Mouse (Mus musculus) intestine, embryonic 14.5 days (tissue): ENCODE measurements around the gene Ebi3. TPM values are rescaled to one million over a fixed set of nuclear protein-coding genes. Genes with fewer than 3 reads are reported as not detected.

Experiments
- ATAC-seq: fragments of 200-750 bp; cut with Nextera tagmentation; replicated peaks from 2 replicates; pipeline ENCODE4 v1.8.0; 2017; ENCODE audit warnings: low read depth, moderate number of reproducible peaks, moderate TSS enrichment, moderate library complexity; ENCODE audit not compliant: low FRiP score, low TSS enrichment
- DNase-seq: peaks from one replicate; pipeline ENCODE4 v3.0.0-alpha.2; 2018; ENCODE audit warnings: low spot score
- H3K27ac ChIP-seq: fragments of 300-500 bp; sonication (generic); 2 replicates; pipeline ENCODE4 v1.5.1; 2014; ENCODE audit warnings: low read depth, mild to moderate bottlenecking, control low read depth
- H3K27me3 ChIP-seq: fragments of 300-500 bp; sonication (generic); replicated peaks from 2 replicates; pipeline ENCODE4 v1.6.1; 2014; ENCODE audit warnings: low read length, control low read depth; ENCODE audit not compliant: control insufficient read depth, insufficient read depth
- H3K36me3 ChIP-seq: fragments of 300-500 bp; sonication (generic); 2 replicates; pipeline ENCODE4 v1.6.1; 2014; ENCODE audit warnings: low read length, control low read depth; ENCODE audit not compliant: control insufficient read depth, insufficient read depth
- H3K4me1 ChIP-seq: fragments of 300-500 bp; sonication (generic); replicated peaks from 2 replicates; pipeline ENCODE4 v1.6.1; 2014; ENCODE audit warnings: low read length, control low read depth, mixed read lengths; ENCODE audit not compliant: control insufficient read depth, insufficient read depth
- H3K4me2 ChIP-seq: fragments of 300-500 bp; sonication (generic); 2 replicates; pipeline ENCODE4 v1.6.1; 2014; ENCODE audit warnings: low read length
- H3K4me3 ChIP-seq: fragments of 300-500 bp; sonication (generic); 2 replicates; pipeline ENCODE4 v1.5.1; 2014; ENCODE audit warnings: low read depth, low read length, control low read depth, mixed read lengths
- H3K9ac ChIP-seq: fragments of 300-500 bp; sonication (generic); 2 replicates; pipeline ENCODE4 v1.6.1; 2014; ENCODE audit warnings: mild to moderate bottlenecking, low read length
- H3K9me3 ChIP-seq: fragments of 300-500 bp; sonication (generic); 2 replicates; pipeline ENCODE4 v1.6.1; 2016; ENCODE audit warnings: low read length, control low read depth; ENCODE audit not compliant: control insufficient read depth
- WGBS: fragments of 180-500 bp; shearing (Covaris S2); extraction: QIAGEN DNeasy Blood & Tissue Kit; methylation state at CpG from one replicate; pipeline ENCODE4 v1.1.7; 2014; 5-methylcytosine and 5-hydroxymethylcytosine counted together
- polyA plus RNA-seq: library from polyadenylated mRNA; unstranded; fragments of >200 nt; fragmentation: Nextera tagmentation; extraction: Ambion mirVana; gene quantifications from 2 replicates; pipeline ENCODE4 v1.2.1, GENCODE M21; 2014

Gene Ebi3
- polyA plus RNA-seq, 1 experiment from 2014 or later, result 2.5 TPM

DNA sequence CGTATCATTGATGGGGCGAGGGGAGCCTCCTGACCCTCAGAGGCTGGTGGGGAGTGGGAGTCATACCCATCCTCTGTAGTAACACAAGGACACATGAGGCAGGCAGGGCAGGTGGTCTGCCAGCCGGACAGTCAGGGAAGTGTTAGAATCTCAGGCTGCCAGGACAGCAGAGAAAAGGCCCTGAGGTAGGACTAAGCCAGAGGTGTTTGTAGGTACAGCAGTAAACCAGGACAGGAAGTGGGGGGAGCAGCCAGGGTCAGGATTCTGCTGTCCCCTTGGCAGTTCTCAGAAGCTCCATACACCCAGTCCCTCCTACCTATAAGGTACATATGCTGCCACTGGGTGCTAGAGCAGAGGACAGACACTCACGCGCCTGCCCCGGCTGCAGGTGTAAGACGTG is 9.2 kb downstream of the Ebi3 start:
- Histone ChIP-seq H3K4me3 (no peak overlapping the region), H3K4me1 (peaks cover 12% of the 10 kb centered on the region; the same call in 1 of the 2 replicates), H3K36me3 (peaks cover 43% of the 10 kb centered on the region), H3K9me3 (no peaks in the 10 kb centered on the region), H3K9ac (no peak overlapping the region), H3K27ac (no peak overlapping the region), H3K4me2 (no peak overlapping the region), H3K27me3 (no peaks in the 10 kb centered on the region)
- WGBS, result 96% methylated on average over 7 of the region's 7 CpGs
- no peak for DNase-seq
- no peak for ATAC-seq

DNA sequence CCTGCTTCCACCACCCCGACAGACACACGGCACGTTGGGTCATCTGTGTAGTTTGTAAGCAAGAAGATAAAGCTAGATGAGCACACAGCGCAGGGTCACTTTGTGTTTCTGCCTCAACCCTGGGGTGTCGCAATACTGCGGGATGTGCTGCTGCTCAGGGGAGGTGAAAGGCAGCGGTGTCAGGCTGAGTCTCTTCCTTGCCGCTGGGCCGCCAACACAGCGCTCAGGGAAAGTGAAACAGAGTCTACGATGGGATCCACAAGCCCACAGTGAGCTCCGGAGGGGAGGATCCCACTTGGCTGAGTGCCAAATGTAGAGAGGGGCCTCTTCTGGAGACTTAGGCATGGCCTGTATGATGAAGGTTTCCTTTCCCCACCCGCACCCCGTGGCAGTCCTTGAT is 10.7 kb downstream of the Ebi3 start:
- Histone ChIP-seq H3K27ac (no peak overlapping the region), H3K4me2 (no peak overlapping the region), H3K4me3 (no peak overlapping the region), H3K9me3 (no peaks in the 10 kb centered on the region), H3K9ac (no peak overlapping the region), H3K36me3 (peaks cover 57% of the 10 kb centered on the region), H3K4me1 (peaks cover 12% of the 10 kb centered on the region; the same call in 1 of the 2 replicates), H3K27me3 (no peaks in the 10 kb centered on the region)
- WGBS, result 65% methylated on average over 14 of the region's 14 CpGs
- no peak for ATAC-seq
- no peak for DNase-seq

DNA sequence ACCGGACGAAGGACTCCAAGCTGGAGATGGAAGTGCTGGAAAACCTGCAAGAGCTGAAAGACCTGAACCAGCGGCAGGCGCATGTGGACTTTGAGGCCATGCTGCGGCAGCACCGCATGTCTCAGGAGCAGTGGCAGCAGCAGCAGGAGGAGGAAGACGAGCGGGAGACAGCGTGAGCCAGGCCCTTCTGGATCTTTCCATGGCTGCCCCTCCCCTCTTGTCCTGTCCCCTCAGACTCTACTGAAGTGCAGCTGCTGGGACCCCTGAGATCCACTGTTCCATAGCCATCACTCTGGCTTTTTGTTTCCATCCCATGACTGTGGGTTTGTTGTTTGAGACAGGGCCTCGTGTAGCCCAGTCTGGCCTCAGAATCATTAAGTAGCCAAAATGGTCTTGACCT is 12.1 kb downstream of the Ebi3 start:
- Histone ChIP-seq H3K9ac (no peak overlapping the region), H3K4me2 (no peak overlapping the region), H3K27me3 (no peaks in the 10 kb centered on the region), H3K9me3 (no peaks in the 10 kb centered on the region), H3K4me3 (no peak overlapping the region), H3K27ac (no peak overlapping the region), H3K4me1 (peaks cover 9% of the 10 kb centered on the region; the same call in 1 of the 2 replicates), H3K36me3 (peaks cover 57% of the 10 kb centered on the region)
- WGBS, result 92% methylated on average over 10 of the region's 10 CpGs
- no peak for DNase-seq
- ATAC-seq, result no peak

DNA sequence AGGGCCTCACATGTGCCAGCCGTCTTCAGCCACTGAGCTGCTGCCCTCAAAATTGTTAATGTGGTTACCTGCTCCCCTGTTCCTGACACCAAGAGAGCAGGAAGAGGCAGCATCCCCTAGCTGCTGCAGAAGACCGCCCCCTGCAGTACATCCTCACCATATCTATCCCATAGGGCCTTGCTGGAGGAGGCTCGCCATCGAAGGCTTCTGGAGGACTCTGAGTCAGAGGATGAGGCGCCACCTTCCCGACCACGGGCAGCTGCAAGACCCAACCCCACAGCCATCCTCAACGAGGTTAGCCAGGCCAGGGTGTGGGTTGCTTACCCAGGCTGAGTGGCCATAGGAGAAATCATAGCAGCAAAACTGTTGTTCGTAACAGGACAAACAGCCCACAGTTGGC is 12.6 kb downstream of the Ebi3 start:
- DNase-seq, result no peak
- Histone ChIP-seq H3K4me1 (peaks cover 4% of the 10 kb centered on the region; the same call in 1 of the 2 replicates), H3K27ac (no peak overlapping the region), H3K9me3 (no peaks in the 10 kb centered on the region), H3K36me3 (peaks cover 57% of the 10 kb centered on the region), H3K4me2 (no peak overlapping the region), H3K9ac (no peak overlapping the region), H3K4me3 (no peak overlapping the region), H3K27me3 (0 out of 2 replicates have a peak, but pooled peaks cover 4% of the 10 kb centered on the region)
- WGBS, result 77% methylated on average over 9 of the region's 9 CpGs
- ATAC-seq, result no peak

DNA sequence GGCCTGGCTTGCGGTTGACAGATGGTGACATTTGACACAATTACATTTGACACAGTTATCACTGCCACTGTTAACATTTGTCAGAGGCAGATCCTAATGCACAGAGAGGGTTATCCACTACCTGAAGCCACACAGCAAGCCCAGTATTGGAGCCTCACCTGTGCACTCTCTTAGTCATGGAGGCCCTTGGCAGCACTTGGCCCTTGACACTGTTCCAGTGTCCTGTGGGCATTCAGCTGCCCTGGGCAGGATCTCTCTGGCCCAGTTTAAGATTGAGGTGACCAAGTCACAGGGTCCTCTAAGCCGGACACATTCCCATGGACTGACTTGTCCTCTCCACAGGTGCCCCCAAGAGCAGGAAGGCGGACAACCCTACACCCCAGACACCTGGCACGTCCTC is 14.7 kb downstream of the Ebi3 start:
- no peak overlapping the region for H3K4me3 ChIP-seq

DNA sequence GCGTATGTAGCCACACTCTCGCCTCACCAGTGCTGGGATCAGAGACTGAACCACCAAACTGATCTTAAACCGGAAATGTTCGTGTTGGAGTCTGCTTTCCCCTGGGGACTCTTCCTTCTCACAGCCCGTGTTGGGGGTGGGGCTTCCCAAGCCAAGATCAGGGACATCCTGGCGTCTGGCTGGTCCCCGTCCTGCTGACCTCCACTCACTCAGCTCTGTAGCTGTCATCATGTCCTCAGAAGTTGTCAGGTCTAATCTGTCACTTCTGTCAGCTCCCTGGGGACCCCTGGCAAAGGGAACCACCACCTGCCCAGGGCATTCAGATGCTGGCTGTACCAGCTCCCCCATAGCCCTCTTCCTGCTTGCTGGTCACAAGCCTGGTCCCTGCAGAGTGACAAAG is 15.8 kb downstream of the Ebi3 start:
- H3K36me3 ChIP-seq, result peaks cover 39% of the 10 kb centered on the region
- H3K4me3 ChIP-seq, result no peak overlapping the region
- H3K4me2 ChIP-seq, result no peak overlapping the region
- 61% methylated on average over 7 of the region's 7 CpGs for WGBS
- H3K4me1 ChIP-seq, result peaks cover 11% of the 10 kb centered on the region; the same call in 1 of the 2 replicates
- no peak overlapping the region for H3K27ac ChIP-seq
- DNase-seq, result no peak
- ATAC-seq, result no peak
- peaks cover 10% of the 10 kb centered on the region; the same call in 1 of the 2 replicates for H3K27me3 ChIP-seq
- no peaks in the 10 kb centered on the region for H3K9me3 ChIP-seq
- H3K9ac ChIP-seq, result no peak overlapping the region

More for the DNA sequence above, 14.7 kb downstream of the Ebi3 start:
- whole genome bisulfite sequencing, result 95% methylated on average over 4 of the region's 4 CpGs
- peaks cover 42% of the 10 kb centered on the region for H3K36me3 ChIP-seq
- peaks cover 10% of the 10 kb centered on the region; the same call in 1 of the 2 replicates for H3K27me3 ChIP-seq
- ATAC-seq, result no peak
- no peak overlapping the region for H3K27ac ChIP-seq
- DNase-seq, result no peak
- no peak overlapping the region for H3K4me2 ChIP-seq
- H3K9ac ChIP-seq, result no peak overlapping the region
- H3K4me1 ChIP-seq, result peaks cover 14% of the 10 kb centered on the region; the same call in 1 of the 2 replicates
- H3K9me3 ChIP-seq, result no peaks in the 10 kb centered on the region

DNA sequence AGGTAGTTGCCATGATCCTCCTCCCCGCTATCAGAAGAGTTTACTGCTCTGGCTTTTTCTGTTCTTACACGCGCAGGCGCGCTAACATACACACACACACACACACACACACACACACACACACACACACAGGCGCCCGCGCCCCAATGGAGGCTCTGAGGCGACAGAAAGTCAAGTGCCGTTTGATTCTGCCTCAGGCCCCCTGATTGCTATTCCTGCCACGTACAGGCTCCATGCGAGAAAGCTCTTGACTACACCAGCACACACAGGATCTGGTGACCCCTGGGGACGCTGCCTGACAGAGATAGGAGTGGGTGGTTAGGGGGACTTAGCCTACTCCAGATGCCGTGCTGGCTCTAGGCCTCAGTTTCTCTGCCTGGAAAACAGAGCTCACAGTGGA is 17.1 kb downstream of the Ebi3 start:
- H3K27me3 ChIP-seq, result peaks cover 10% of the 10 kb centered on the region; the same call in 1 of the 2 replicates
- H3K4me2 ChIP-seq, result no peak overlapping the region
- H3K27ac ChIP-seq, result no peak overlapping the region
- no peak for DNase-seq
- ATAC-seq, result no peak
- WGBS, result 53% methylated on average over 14 of the region's 14 CpGs
- H3K4me1 ChIP-seq, result peaks cover 9% of the 10 kb centered on the region; the same call in 1 of the 2 replicates
- H3K36me3 ChIP-seq, result peaks cover 33% of the 10 kb centered on the region
- H3K9me3 ChIP-seq, result no peaks in the 10 kb centered on the region
- no peak overlapping the region for H3K9ac ChIP-seq
- H3K4me3 ChIP-seq, result no peak overlapping the region

DNA sequence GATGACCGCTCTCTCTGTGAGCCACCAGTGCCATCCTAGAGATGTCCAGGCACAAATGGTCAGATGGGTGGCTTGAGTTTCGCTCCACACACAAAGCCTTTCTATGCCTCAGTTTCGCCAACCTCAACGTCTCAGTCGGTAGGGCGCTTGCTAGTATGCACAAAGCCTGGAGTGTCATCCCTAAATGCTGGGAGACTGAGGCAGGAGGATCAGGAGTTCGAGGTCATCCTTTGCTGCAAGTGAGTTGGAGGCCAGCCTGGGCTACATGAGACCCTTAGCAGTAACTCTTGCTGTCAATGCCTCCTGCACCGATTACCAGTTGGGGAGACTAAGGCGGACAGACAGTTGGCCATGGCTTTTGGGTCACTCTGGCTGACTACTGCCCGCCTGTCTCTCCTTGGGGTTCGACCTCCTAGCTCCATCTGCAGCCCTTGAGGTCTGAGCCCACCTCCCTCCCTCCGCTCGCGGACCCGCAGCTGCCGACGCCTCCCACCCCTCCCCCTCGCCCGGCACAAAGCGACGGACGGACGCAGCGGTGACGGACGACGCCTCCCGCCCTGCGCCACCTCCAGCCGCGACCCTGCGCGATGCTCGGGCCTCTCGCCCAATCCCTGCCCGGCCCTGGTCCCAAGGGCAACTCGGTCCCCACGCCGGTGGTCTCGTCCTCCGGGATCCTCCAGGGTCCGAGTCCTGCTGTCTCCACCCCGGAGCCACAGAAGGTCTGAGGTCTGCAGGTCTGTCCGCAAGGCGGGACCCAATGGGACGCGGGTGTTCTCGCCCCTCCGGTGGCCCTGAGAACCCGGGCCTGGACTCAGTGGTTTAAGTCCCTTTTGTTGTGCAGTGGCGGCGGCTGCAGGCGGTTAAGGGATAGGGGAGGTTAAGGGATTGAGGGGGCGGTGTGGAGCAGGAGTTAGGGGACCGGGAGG is 17.8 kb downstream of the Ebi3 start, which contains the start of gene Shd:
Gene Shd (plus strand): TSS at position 502 of the 926 bp plus-strand sequence.
- peaks cover 10% of the 10 kb centered on the region; the same call in 1 of the 2 replicates for H3K27me3 ChIP-seq
- H3K4me3 ChIP-seq, result peak within 1 kb of the TSS; percentile 43
- 8% methylated on average over 55 of the region's 55 CpGs for WGBS
- ATAC-seq, result peak; percentile 41
- DNase-seq, result peak; percentile 73
- peaks cover 26% of the 10 kb centered on the region for H3K36me3 ChIP-seq
- no peaks in the 10 kb centered on the region for H3K9me3 ChIP-seq
- peak within 1 kb of the TSS; percentile 41 for H3K9ac ChIP-seq
- peak within 1 kb of the TSS; percentile 68 for H3K4me2 ChIP-seq
- H3K4me1 ChIP-seq, result peaks cover 9% of the 10 kb centered on the region; the same call in 1 of the 2 replicates
- H3K27ac ChIP-seq, result no peak within 1 kb of the TSS
